Mouse (Mus musculus): Measurements from ENCODE around the gene Tmem258. TPM values are rescaled to one million over a fixed set of nuclear protein-coding genes. Genes with fewer than 3 reads are reported as not detected.

Gene Tmem258
- polyA plus RNA-seq, 1 experiment from 2014 or later, result 470 TPM

GRCm38 (mm10) chr19:10186569-10186968 lies 17.2 kb upstream of the Tmem258 start:
- no peak overlapping the region for H3K27ac ChIP-seq
- 94% methylated on average over 8 of the region's 8 CpGs for WGBS
- H3K36me3 ChIP-seq, result peaks cover 52% of the 10 kb centered on the region
- no peak overlapping the region for H3K4me2 ChIP-seq (replicated peaks)
- no peaks in the 10 kb centered on the region for H3K9me3 ChIP-seq
- H3K4me3 ChIP-seq (replicated peaks), result no peak overlapping the region
- H3K9ac ChIP-seq, result no peak overlapping the region
- no peak for ATAC-seq
- H3K4me1 ChIP-seq (replicated peaks), result peaks cover 39% of the 10 kb centered on the region
- no peaks in the 10 kb centered on the region for H3K27me3 ChIP-seq (replicated peaks)

DNA sequence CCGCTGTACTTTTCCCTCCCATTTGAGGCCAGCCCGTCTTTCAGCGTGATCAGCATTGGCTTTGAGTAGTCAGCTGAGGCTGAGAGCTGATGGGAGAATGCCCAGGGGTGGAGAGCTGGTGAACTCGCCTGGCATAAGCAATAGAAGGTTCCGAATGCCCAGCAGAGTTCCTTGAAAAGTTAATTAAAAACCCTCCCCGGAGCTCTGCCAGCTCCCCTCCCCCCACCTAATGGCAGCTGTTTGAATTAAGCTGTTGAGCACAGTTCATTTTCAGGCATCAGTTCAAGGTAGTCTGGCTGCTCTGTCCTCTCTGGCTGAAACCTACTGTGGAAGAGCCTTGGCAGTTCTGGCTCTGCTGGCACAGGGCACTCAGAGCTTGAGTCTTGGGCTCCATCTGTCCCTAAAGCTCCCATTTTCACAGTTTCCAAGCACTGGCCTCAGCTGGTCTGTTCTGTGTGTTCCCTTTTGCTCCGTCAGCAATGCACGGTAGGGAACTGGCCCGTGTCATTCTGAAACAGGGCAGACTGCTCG lies 15.5 kb upstream of the Tmem258 start:
- Histone ChIP-seq H3K4me3 (replicated peaks) (no peak overlapping the region), H3K9ac (no peak overlapping the region), H3K27me3 (replicated peaks) (no peaks in the 10 kb centered on the region), H3K27ac (peak overlapping the region; percentile 22; the same call in 1 of the 2 replicates), H3K36me3 (peaks cover 65% of the 10 kb centered on the region), H3K4me2 (replicated peaks) (no peak overlapping the region), H3K9me3 (no peaks in the 10 kb centered on the region), H3K4me1 (replicated peaks) (peaks cover 34% of the 10 kb centered on the region)
- ATAC-seq, result no peak
- 77% methylated on average over 10 of the region's 10 CpGs for WGBS

- no peaks in the 10 kb centered on the region for H3K9me3 ChIP-seq
- 92% methylated on average over 6 of the region's 6 CpGs for WGBS
- peaks cover 72% of the 10 kb centered on the region for H3K36me3 ChIP-seq
- H3K4me1 ChIP-seq (replicated peaks), result peaks cover 34% of the 10 kb centered on the region
- H3K27ac ChIP-seq, result 0 out of 2 replicates have a peak overlapping the region, but pooled peaks have one; percentile 22
- no peak overlapping the region for H3K4me3 ChIP-seq (replicated peaks)
- H3K27me3 ChIP-seq (replicated peaks), result no peaks in the 10 kb centered on the region
- no peak overlapping the region for H3K9ac ChIP-seq
- no peak for ATAC-seq
- no peak overlapping the region for H3K4me2 ChIP-seq (replicated peaks)
Measured at GRCm38 (mm10) chr19:10189022-10189421, 14.8 kb upstream of the Tmem258 start.

DNA sequence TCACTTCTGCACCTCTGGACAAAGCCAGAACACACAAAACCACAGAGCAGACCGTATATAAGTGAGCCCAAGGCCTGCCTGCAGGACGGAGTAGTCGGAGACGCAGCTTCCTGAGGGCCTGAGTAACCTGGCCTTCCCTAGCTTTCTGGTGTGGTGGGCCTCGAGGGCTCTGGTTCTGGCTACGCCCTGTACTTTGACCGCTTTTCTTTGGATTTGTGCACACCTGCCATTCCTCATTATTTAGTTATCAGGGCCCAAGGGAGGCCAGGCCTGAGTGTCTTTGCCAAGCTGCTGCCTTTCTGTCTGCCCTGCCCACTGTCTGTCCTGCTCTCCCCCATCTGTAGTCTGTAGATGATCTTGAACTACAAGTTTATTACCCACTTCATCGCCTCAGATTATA lies 13.9 kb upstream of the Tmem258 start:
- Histone ChIP-seq H3K27ac (peak overlapping the region; percentile 34; the same call in 1 of the 2 replicates), H3K4me3 (replicated peaks) (no peak overlapping the region), H3K4me1 (replicated peaks) (peaks cover 28% of the 10 kb centered on the region; the same call in 1 of the 2 replicates), H3K4me2 (replicated peaks) (no peak overlapping the region), H3K27me3 (replicated peaks) (no peaks in the 10 kb centered on the region), H3K9ac (0 out of 2 replicates have a peak overlapping the region, but pooled peaks have one; percentile 9), H3K9me3 (no peaks in the 10 kb centered on the region), H3K36me3 (peaks cover 78% of the 10 kb centered on the region)
- peak; percentile 75 for ATAC-seq
- WGBS, result 81% methylated on average over 8 of the region's 8 CpGs

DNA sequence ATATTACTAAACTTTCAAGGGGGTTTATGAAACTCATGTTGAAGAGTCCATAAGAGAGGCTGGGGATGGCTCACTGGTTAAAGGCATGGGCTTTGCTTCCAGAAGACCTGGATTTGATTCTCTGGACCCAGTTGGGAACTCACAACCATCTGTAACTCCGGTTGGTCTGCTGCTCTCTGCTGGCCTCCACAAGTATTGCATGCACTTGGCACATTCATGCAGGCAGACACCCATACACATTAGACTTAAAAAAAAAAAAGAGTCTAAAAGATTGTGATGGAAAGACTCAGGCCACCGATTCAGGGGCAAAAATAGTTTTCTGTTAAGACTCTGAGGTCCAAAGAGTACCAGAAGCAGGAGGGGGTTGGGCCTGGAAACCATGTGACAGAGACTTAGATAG lies 13.0 kb upstream of the Tmem258 start:
- peaks cover 20% of the 10 kb centered on the region; the same call in 1 of the 2 replicates for H3K4me1 ChIP-seq (replicated peaks)
- no peaks in the 10 kb centered on the region for H3K9me3 ChIP-seq
- peak; percentile 27; the same call in 1 of the 2 replicates for ATAC-seq
- 35% methylated on average over 2 of the region's 2 CpGs for WGBS
- H3K27ac ChIP-seq, result no peak overlapping the region
- no peak overlapping the region for H3K4me3 ChIP-seq (replicated peaks)
- peaks cover 74% of the 10 kb centered on the region for H3K36me3 ChIP-seq
- no peak overlapping the region for H3K4me2 ChIP-seq (replicated peaks)
- no peak overlapping the region for H3K9ac ChIP-seq
- no peaks in the 10 kb centered on the region for H3K27me3 ChIP-seq (replicated peaks)

DNA sequence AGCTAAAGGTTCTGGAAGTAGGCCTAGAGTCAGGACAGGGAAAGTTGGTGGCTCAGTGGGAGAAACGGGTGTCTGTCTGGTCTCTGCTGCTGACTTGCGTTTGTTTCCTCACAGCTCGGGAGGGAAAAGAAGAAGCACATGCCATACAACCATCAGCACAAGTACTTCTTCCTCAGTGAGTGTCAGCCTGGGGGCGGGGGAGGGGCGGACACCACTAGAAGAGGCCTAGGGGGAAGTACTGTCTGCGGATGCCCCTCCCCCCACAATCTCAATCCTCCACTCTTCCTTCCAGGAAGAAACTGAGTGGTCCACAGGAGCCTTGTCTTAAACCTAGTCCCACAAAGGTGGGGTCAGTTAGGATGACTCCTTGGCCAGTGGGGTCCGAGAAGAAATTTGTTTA lies 12.5 kb upstream of the Tmem258 start:
- Histone ChIP-seq H3K9me3 (no peaks in the 10 kb centered on the region), H3K4me3 (replicated peaks) (no peak overlapping the region), H3K36me3 (peaks cover 69% of the 10 kb centered on the region), H3K4me1 (replicated peaks) (peaks cover 20% of the 10 kb centered on the region; the same call in 1 of the 2 replicates), H3K4me2 (replicated peaks) (no peak overlapping the region), H3K27me3 (replicated peaks) (no peaks in the 10 kb centered on the region), H3K9ac (no peak overlapping the region), H3K27ac (no peak overlapping the region)
- WGBS, result 72% methylated on average over 7 of the region's 7 CpGs
- ATAC-seq, result no peak

DNA sequence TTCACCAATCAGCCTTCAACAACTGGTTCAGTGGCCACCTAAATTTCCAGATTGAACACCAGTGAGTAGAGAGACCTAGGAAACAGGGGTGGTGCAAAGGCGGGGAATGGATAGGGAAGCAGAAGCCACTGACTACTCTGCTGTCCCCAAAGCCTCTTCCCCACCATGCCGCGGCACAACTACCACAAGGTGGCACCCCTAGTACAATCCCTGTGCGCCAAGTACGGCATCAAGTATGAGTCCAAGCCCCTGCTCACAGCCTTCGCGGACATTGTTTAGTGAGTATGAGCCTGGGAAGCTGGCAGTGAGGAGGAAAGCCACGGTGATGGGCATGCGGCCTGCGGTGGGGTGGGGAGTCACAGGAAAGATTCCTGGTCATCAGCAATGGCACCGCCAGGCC lies 9.5 kb upstream of the Tmem258 start:
- H3K36me3 ChIP-seq, result peaks cover 42% of the 10 kb centered on the region
- no peak overlapping the region for H3K27ac ChIP-seq
- no peak for ATAC-seq
- H3K4me1 ChIP-seq (replicated peaks), result peaks cover 12% of the 10 kb centered on the region; the same call in 1 of the 2 replicates
- no peak overlapping the region for H3K4me2 ChIP-seq (replicated peaks)
- no peaks in the 10 kb centered on the region for H3K9me3 ChIP-seq
- no peak overlapping the region for H3K9ac ChIP-seq
- no peaks in the 10 kb centered on the region for H3K27me3 ChIP-seq (replicated peaks)
- 82% methylated on average over 11 of the region's 11 CpGs for WGBS
- no peak overlapping the region for H3K4me3 ChIP-seq (replicated peaks)

DNA sequence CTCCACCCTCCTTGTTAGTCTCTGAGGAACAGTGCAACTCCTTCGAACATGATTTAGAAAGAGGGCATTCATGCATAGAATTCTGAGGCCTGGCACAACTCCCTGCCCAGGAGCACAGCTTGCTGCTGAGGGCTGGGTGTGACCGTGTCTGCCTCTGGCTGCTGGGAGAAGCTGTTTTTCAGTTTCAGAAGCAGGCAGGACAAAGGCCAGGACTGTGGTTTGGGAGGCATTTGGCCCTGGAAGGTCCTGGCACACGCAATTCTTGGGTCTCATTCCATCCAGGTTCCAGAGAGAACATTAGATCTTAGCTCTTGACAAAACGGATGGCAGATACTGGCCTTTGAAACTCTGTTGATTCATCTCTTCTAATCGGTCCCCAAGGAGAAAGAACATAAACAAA lies 8.6 kb upstream of the Tmem258 start:
- Histone ChIP-seq H3K36me3 (peaks cover 43% of the 10 kb centered on the region), H3K27ac (no peak overlapping the region), H3K4me1 (replicated peaks) (peaks cover 7% of the 10 kb centered on the region; the same call in 1 of the 2 replicates), H3K27me3 (replicated peaks) (no peaks in the 10 kb centered on the region), H3K4me3 (replicated peaks) (no peak overlapping the region), H3K9ac (no peak overlapping the region), H3K4me2 (replicated peaks) (no peak overlapping the region), H3K9me3 (no peaks in the 10 kb centered on the region)
- 74% methylated on average over 5 of the region's 5 CpGs for WGBS
- ATAC-seq, result no peak

- WGBS, result 87% methylated on average over 4 of the region's 4 CpGs
- H3K4me1 ChIP-seq (replicated peaks), result 0 out of 2 replicates have a peak, but pooled peaks cover 2% of the 10 kb centered on the region
- no peaks in the 10 kb centered on the region for H3K9me3 ChIP-seq
- H3K4me3 ChIP-seq (replicated peaks), result no peak overlapping the region
- H3K4me2 ChIP-seq (replicated peaks), result no peak overlapping the region
- H3K36me3 ChIP-seq, result peaks cover 42% of the 10 kb centered on the region
- no peak overlapping the region for H3K27ac ChIP-seq
- H3K27me3 ChIP-seq (replicated peaks), result no peaks in the 10 kb centered on the region
- ATAC-seq, result no peak
- no peak overlapping the region for H3K9ac ChIP-seq
Measured at GRCm38 (mm10) chr19:10197130-10197529, 6.7 kb upstream of the Tmem258 start.

DNA sequence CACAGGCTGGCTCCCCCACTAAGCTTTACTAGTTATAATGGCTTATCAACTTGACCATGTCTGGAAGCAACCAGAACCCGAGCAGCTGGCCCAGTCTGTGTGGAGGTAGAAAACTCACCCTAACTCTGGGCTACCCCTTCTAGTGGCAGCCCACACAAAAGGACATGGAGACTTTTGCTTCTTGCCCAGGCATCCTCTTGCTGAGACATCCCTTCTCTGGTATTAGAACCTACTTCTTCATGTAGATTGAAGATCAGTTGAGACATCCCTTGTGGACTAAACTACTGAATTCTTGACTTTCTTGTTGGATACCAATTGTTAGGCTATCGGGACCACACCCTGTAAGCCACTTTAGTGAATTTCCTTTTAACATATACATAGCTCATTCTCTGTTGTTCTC lies 5.5 kb upstream of the Tmem258 start:
- H3K4me2 ChIP-seq (replicated peaks), result no peak overlapping the region
- 64% methylated on average over 2 of the region's 2 CpGs for WGBS
- no peak overlapping the region for H3K4me3 ChIP-seq (replicated peaks)
- H3K9me3 ChIP-seq, result no peaks in the 10 kb centered on the region
- no peaks in the 10 kb centered on the region for H3K27me3 ChIP-seq (replicated peaks)
- no peak overlapping the region for H3K27ac ChIP-seq
- H3K36me3 ChIP-seq, result peaks cover 33% of the 10 kb centered on the region
- H3K4me1 ChIP-seq (replicated peaks), result peaks cover 10% of the 10 kb centered on the region; the same call in 1 of the 2 replicates
- ATAC-seq, result no peak
- no peak overlapping the region for H3K9ac ChIP-seq

GRCm38 (mm10) chr19:10198723-10199122 lies 5.1 kb upstream of the Tmem258 start:
- no peaks in the 10 kb centered on the region for H3K27me3 ChIP-seq (replicated peaks)
- peaks cover 28% of the 10 kb centered on the region for H3K36me3 ChIP-seq
- ATAC-seq, result peak; percentile 31; the same call in 1 of the 2 replicates
- WGBS, result 21% methylated on average over 3 of the region's 3 CpGs
- H3K4me1 ChIP-seq (replicated peaks), result peaks cover 10% of the 10 kb centered on the region; the same call in 1 of the 2 replicates
- H3K9me3 ChIP-seq, result no peaks in the 10 kb centered on the region
- no peak overlapping the region for H3K4me2 ChIP-seq (replicated peaks)
- H3K9ac ChIP-seq, result no peak overlapping the region
- no peak overlapping the region for H3K27ac ChIP-seq
- H3K4me3 ChIP-seq (replicated peaks), result no peak overlapping the region

DNA sequence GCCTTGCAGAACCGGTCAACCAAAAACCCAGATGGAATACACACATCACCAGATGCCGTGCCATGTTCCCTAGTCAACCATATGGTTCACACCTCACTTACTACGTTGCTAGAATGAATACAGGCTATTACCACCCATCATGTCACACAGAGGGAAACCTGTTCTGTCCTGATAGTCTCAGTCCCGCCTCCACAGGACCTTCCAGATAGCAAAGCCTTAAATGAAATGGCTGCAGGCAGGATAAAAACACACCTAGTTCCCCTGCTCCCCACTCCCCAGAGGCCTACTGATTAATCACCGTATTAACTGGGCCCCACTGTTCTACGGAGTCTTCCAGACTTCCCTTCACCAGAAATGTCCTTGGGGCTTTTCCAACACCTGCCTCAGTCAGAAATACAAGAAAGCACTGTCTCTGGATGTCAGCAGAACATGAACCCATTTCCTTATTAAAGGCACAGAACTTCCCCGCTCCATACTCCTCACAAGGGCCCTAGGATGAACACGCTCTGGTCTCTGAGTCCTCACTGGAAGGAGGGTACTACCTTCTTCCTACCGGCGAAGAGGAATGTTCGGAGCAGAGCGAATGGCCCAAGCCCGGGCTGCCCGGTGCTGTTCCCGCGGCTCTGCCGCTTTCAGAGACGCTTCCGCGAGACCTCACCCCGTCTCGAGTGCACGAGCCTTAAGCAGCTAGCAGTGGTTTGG lies 517 bp upstream of the Tmem258 start:
- peak overlapping the region; percentile 80 for H3K9ac ChIP-seq
- ATAC-seq, result peak; percentile 63
- H3K4me3 ChIP-seq (replicated peaks), result peak overlapping the region; percentile 82
- no peaks in the 10 kb centered on the region for H3K9me3 ChIP-seq
- WGBS, result 2% methylated on average over 23 of the region's 23 CpGs
- H3K4me1 ChIP-seq (replicated peaks), result peaks cover 17% of the 10 kb centered on the region
- H3K4me2 ChIP-seq (replicated peaks), result peak overlapping the region; percentile 80
- no peaks in the 10 kb centered on the region for H3K27me3 ChIP-seq (replicated peaks)
- peak overlapping the region; percentile 78 for H3K27ac ChIP-seq
- H3K36me3 ChIP-seq, result peaks cover 29% of the 10 kb centered on the region
